8 mouse cellular contexts compared by ENCODE assay signal in the genomic region with DNA sequence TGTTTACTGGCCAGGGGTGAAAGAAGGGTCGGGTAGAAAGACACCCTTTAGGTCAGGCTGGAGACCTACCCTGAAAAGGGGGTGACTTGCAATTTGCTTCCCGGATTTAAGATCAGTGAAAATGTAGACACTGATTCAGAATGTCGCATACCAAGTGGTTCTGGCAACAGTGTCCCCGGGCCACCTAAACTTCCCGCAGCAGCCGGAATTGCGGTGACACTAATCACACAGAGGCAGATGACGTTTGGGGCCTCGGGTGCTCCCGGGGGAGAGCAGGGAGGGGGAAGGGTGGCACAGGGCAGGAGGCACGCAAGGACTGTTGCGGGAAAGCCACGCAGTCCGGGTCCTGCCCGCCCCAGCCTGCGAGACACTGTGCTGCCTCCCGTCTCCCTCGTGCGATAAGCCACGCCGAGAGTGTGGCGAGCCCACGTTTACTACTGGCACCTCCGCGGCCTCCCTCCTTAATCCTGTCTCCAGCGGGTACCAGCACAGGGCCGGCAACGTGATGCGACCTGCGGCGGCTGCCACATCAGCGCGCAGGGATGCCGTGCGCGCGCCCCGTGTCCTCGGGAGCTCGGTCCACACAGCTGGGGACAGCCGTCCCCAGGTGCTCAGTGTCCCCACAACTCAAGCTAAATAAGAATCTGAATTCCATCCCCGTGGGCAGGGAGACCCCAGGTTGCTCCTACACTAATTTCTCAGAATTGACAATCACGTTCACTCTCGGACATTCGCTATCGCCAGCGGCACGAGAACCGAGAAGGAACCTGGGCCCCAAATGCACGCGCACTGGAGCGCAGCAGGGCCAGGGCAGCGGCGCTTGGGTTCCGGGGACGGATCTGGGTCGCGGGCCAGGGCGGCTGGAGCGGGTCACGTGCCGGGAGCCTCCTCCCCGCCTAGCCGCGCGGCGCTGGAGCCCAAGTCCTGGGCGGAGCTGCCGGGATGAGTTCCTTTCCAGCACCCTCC. TPM values are rescaled to one million over a fixed set of nuclear protein-coding genes. Genes with fewer than 3 reads are reported as not detected.
DNase-seq lines count a peak whose midpoint lies in the region; ATAC-seq and TF ChIP-seq lines count a peak whose summit lies in the region.

No protein-coding gene starts in this region.

- under 1% methylated on average over 69 of the region's 69 CpGs for WGBS in heart, embryonic 13.5 days
- under 1% methylated on average over 69 of the region's 69 CpGs for WGBS in kidney, embryonic 16.5 days
- WGBS in midbrain, postnatal 0 days = under 1% methylated on average over 69 of the region's 69 CpGs
- under 1% methylated on average over 64 of the region's 69 CpGs for WGBS in stomach, embryonic 15.5 days

- peak overlapping the region; percentile 76 for H3K4me3 ChIP-seq in heart, embryonic 13.5 days
- H3K4me3 ChIP-seq in kidney, embryonic 16.5 days (ENCODE audit: low read length) = peak overlapping the region; percentile 64
- H3K4me3 ChIP-seq in midbrain, postnatal 0 days (ENCODE audit: low read depth, low read length) = peak overlapping the region; percentile 59
- peak overlapping the region; percentile 52 for H3K4me3 ChIP-seq in stomach, embryonic 15.5 days (replicated peaks)

- peaks cover 42% of the 10 kb centered on the region for H3K27me3 ChIP-seq in heart, embryonic 13.5 days (replicated peaks)
- peaks cover 48% of the 10 kb centered on the region for H3K27me3 ChIP-seq in kidney, embryonic 16.5 days (ENCODE audit: insufficient read depth, low read length)
- H3K27me3 ChIP-seq in midbrain, postnatal 0 days (ENCODE audit: insufficient read depth, low read length) = no peaks in the 10 kb centered on the region; the same call in 1 of the 2 replicates
- H3K27me3 ChIP-seq in stomach, embryonic 15.5 days (replicated peaks) = peaks cover 57% of the 10 kb centered on the region

- H3K36me3 ChIP-seq in heart, embryonic 13.5 days = no peaks in the 10 kb centered on the region
- no peaks in the 10 kb centered on the region for H3K36me3 ChIP-seq in kidney, embryonic 16.5 days (ENCODE audit: insufficient read depth, low read length)
- H3K36me3 ChIP-seq in midbrain, postnatal 0 days (ENCODE audit: insufficient read depth, low read length) = no peaks in the 10 kb centered on the region
- no peaks in the 10 kb centered on the region for H3K36me3 ChIP-seq in stomach, embryonic 15.5 days

- peak overlapping the region; percentile 89 for H3K9ac ChIP-seq in heart, embryonic 13.5 days
- peak overlapping the region; percentile 73 for H3K9ac ChIP-seq in kidney, embryonic 16.5 days (replicated peaks; ENCODE audit: low read length)
- peak overlapping the region; percentile 60 for H3K9ac ChIP-seq in midbrain, postnatal 0 days (replicated peaks; ENCODE audit: low read length, poor library complexity, severe bottlenecking)
- H3K9ac ChIP-seq in stomach, embryonic 15.5 days = peak overlapping the region; percentile 37

- H3K4me1 ChIP-seq in heart, embryonic 13.5 days = peaks cover 54% of the 10 kb centered on the region
- H3K4me1 ChIP-seq in kidney, embryonic 16.5 days (ENCODE audit: insufficient read depth, low read length) = peaks cover 36% of the 10 kb centered on the region
- peaks cover 5% of the 10 kb centered on the region; the same call in 1 of the 2 replicates for H3K4me1 ChIP-seq in midbrain, postnatal 0 days (ENCODE audit: insufficient read depth, low read length)
- peaks cover 32% of the 10 kb centered on the region for H3K4me1 ChIP-seq in stomach, embryonic 15.5 days

- no peaks in the 10 kb centered on the region for H3K9me3 ChIP-seq in heart, embryonic 13.5 days
- H3K9me3 ChIP-seq in kidney, embryonic 16.5 days (ENCODE audit: low read length) = no peaks in the 10 kb centered on the region
- no peaks in the 10 kb centered on the region for H3K9me3 ChIP-seq in midbrain, postnatal 0 days (ENCODE audit: low read length)
- no peaks in the 10 kb centered on the region for H3K9me3 ChIP-seq in stomach, embryonic 15.5 days

- peak overlapping the region; percentile 91 for H3K27ac ChIP-seq in heart, embryonic 13.5 days (replicated peaks)
- 0 out of 2 replicates have a peak overlapping the region, but pooled peaks have one; percentile 43 for H3K27ac ChIP-seq in kidney, embryonic 16.5 days (ENCODE audit: low read length)
- H3K27ac ChIP-seq in midbrain, postnatal 0 days (ENCODE audit: low read depth, low read length) = peak overlapping the region; percentile 68
- H3K27ac ChIP-seq in stomach, embryonic 15.5 days = no peak overlapping the region; the same call in 1 of the 2 replicates

- TF ChIP-seq CTCF in midbrain, postnatal 0 days (IDR thresholded peaks at IDR 0.05) = no peak

- ATAC-seq in heart, embryonic 13.5 days (ENCODE audit: extremely low read depth, insufficient number of reproducible peaks, low FRiP score, low TSS enrichment) = peak; percentile 45; the same call in 1 of the 2 replicates
- peak; percentile 85 for ATAC-seq in kidney, embryonic 16.5 days (ENCODE audit: low FRiP score, low TSS enrichment)
- ATAC-seq in midbrain, postnatal 0 days (ENCODE audit: low FRiP score) = peak; percentile 74
- peak; percentile 59; the same call in 1 of the 2 replicates for ATAC-seq in stomach, embryonic 15.5 days (ENCODE audit: insufficient read depth, low FRiP score, low read depth)

- DNase-seq in 416B (ENCODE audit: low read depth) (peak; percentile 81), liver (peak; percentile 55)
- DNase-seq in adrenal gland, postnatal 36 days = peak; percentile 96
- DNase-seq in fibroblast of lung, adult 2 months (ENCODE audit: low read depth) = peak; percentile 68
- DNase-seq in midbrain, postnatal 0 days (ENCODE audit: low spot score) = peak; percentile 80

- H3K4me2 ChIP-seq in heart, embryonic 13.5 days = peak overlapping the region; percentile 95
- H3K4me2 ChIP-seq in kidney, embryonic 16.5 days (replicated peaks; ENCODE audit: low read depth, low read length) = peak overlapping the region; percentile 100
- H3K4me2 ChIP-seq in midbrain, postnatal 0 days (ENCODE audit: low read depth, low read length, poor library complexity, severe bottlenecking) = peak overlapping the region; percentile 87
- peak overlapping the region; percentile 100 for H3K4me2 ChIP-seq in stomach, embryonic 15.5 days

RNA-seq across cellular contexts. Expression of gene Bhlhe41, which starts 0.8 kb away (rescaled TPM):
- 10 to 100 TPM; 12.3 to 16.5 TPM for total RNA-seq in adrenal gland, postnatal 36 days (2021)
- 4.9 and 6.6 TPM in 2 replicates for polyA plus RNA-seq in heart, embryonic 13.5 days (2015; fragmentation: Nextera tagmentation; extraction: Ambion mirVana)
- polyA plus RNA-seq in kidney, embryonic 16.5 days (2015; fragmentation: Nextera tagmentation; extraction: Ambion mirVana) = 0.94 and 1.1 TPM in 2 replicates
- 6.3 and 6.4 TPM in 2 replicates for total RNA-seq in midbrain, postnatal 0 days (2014; rRNA removed)
- 7.3 and 8.3 TPM in 2 replicates for polyA plus RNA-seq in midbrain, postnatal 0 days (2015; fragmentation: Nextera tagmentation; extraction: Ambion mirVana)
- 0.89 and 1.3 TPM in 2 replicates for polyA plus RNA-seq in stomach, embryonic 15.5 days (2015; fragmentation: Nextera tagmentation; extraction: Ambion mirVana)

Comparison
In these comparisons a context has a peak if more than half of its experiments do, and no peak if none do; other contexts are left out.
1. H3K9ac ChIP-seq: peak in every context shown above with its lines; median percentile 89 in heart, embryonic 13.5 days; 73 in kidney, embryonic 16.5 days; 60 in midbrain, postnatal 0 days; 37 in stomach, embryonic 15.5 days.